Mouse (Mus musculus) cerebellum, postnatal 4 days (tissue): ENCODE data around the gene Atp5mpl.

Experiments
- DNase-seq, 2 experiments: peaks; one replicate each; pipeline ENCODE4 v3.0.0; 2022; ENCODE audit warnings: low spot score in 2 of 2, mixed read lengths in 1 of 2

Atp5mpl gene

DNA sequence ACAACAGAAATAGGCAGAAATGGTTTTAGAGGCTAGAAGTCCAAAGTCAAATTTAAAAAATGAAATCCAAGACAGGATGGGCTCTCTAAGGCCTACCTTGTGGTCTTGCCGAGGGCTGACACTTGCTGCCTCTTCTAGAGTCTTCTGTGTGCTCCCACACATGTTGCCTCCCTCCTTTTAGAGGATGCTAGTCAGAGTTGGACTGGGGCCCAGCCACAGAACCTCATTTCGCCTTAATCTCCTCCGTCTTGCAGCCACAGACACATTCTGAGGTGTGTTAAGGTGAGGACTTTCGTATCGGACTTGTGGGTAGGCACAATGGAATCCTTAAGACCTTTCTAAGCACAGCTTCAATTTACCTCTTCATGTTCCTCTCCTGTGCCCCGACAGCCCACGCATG lies 54.0 kb downstream of the Atp5mpl start:
- DNase-seq: no peak

DNA sequence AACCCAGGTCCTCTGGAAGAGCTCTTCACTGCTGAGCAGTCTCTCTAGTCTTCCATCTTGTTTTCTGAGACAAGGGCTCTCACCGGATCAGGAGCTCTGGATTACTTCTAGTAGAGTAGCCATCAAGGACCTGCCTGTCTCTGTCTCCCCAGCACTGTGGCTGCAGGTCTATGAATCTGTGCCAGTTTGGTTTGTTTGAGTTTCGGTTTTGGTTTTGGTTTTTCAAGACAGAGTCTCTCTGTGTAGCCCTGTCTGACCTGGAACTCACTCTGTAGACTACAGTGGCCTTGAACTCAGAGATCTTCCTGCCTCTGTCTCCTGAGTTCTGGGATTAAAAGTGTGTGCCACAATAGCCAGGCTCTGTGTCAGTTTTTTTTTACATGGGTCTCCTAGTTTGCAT lies 55.0 kb downstream of the Atp5mpl start:
- DNase-seq: no peak
